Mouse (Mus musculus) gonadal fat pad, adult 2 months (tissue): Measurements from ENCODE around the gene Reep1. TPM values are rescaled to one million over a fixed set of nuclear protein-coding genes. Genes with fewer than 3 reads are reported as not detected.
"Not testable (repeated sequence)": the region's sequence is repeated elsewhere in the genome, so short reads cannot be mapped to it uniquely, and the experiment has no call there.

Experiments
- DNase-seq: peaks from one replicate; pipeline ENCODE4 v3.0.0-alpha.2; 2012; ENCODE audit warnings: low read depth
- polyA plus RNA-seq: library from polyadenylated mRNA; depleted of rRNA; stranded (reverse); fragments of >200 nt; gene quantifications from 2 replicates; pipeline ENCODE4 v1.2.3, GENCODE M21; 2012; rRNA removed

The Reep1 gene
- polyA plus RNA-seq, 1 experiment: 6.2 TPM

- no peak for DNase-seq
These were observed 133.4 kb downstream of the Reep1 start for GRCm38 (mm10) chr6:71840597-71841290.

- not testable (repeated sequence) for DNase-seq
These were observed 139.5 kb downstream of the Reep1 start for GRCm38 (mm10) chr6:71846906-71847305.

Other genes starting within 250 kb of the Reep1 start
- 10.9 and 17.7 TPM in 2 replicates for gene Rnf103, start 213.7 kb upstream of the Reep1 start, polyA plus RNA-seq
- gene Chmp3, start 163.8 kb upstream of the Reep1 start, polyA plus RNA-seq: 53.2 and 54.2 TPM in 2 replicates
- 21.3 TPM in 2 replicates for gene Kdm3a, start 74.6 kb upstream of the Reep1 start, polyA plus RNA-seq
- gene Mrpl35, start 119.4 kb downstream of the Reep1 start, polyA plus RNA-seq: 5.8 and 8.1 TPM in 2 replicates
- gene Immt, start 123.8 kb downstream of the Reep1 start, polyA plus RNA-seq: 65.6 and 66.7 TPM in 2 replicates
- 12.4 and 14.4 TPM in 2 replicates for gene Ptcd3, start 201.2 kb downstream of the Reep1 start, polyA plus RNA-seq
- 11.9 and 13.3 TPM in 2 replicates for gene Polr1a, start 201.5 kb downstream of the Reep1 start, polyA plus RNA-seq